Mouse (Mus musculus): Measurements from ENCODE around the gene Slc8a2.

Slc8a2 gene

GRCm38 (mm10) chr7:16129421-16129845 lies at the start of gene Slc8a2:
Gene Slc8a2, plus strand, starts transcription at chr7:16129826.
- peak; percentile 61 for DNase-seq (ENCODE audit: low read depth, low spot score)

GRCm38 (mm10) chr7:16079947-16080346 lies 49.7 kb upstream of the Slc8a2 start:
- no peak for DNase-seq (ENCODE audit: low read depth, low spot score)

- DNase-seq (ENCODE audit: low read depth, low spot score), result no peak
Measured at GRCm38 (mm10) chr7:16080581-16080980, 49.0 kb upstream of the Slc8a2 start.

GRCm38 (mm10) chr7:16083361-16083760 lies 46.3 kb upstream of the Slc8a2 start:
- no peak for DNase-seq (ENCODE audit: low read depth, low spot score)

GRCm38 (mm10) chr7:16087587-16087986 lies 42.0 kb upstream of the Slc8a2 start:
- DNase-seq (ENCODE audit: low read depth, low spot score), result no peak

- DNase-seq (ENCODE audit: low read depth, low spot score), result no peak
Measured at GRCm38 (mm10) chr7:16094592-16094991, 35.0 kb upstream of the Slc8a2 start.

GRCm38 (mm10) chr7:16098021-16099017 lies 31.3 kb upstream of the Slc8a2 start, which contains the start of gene Napa:
Gene Napa, plus strand, starts transcription at chr7:16098458.
- DNase-seq (ENCODE audit: low read depth, low spot score), result peak; percentile 99

- no peak for DNase-seq (ENCODE audit: low read depth, low spot score)
Measured at GRCm38 (mm10) chr7:16099901-16100300, 29.7 kb upstream of the Slc8a2 start.

- DNase-seq (ENCODE audit: low read depth, low spot score), result no peak
Measured at GRCm38 (mm10) chr7:16101081-16101480, 28.5 kb upstream of the Slc8a2 start.

GRCm38 (mm10) chr7:16101726-16102475 lies 27.7 kb upstream of the Slc8a2 start:
- DNase-seq (ENCODE audit: low read depth, low spot score), result no peak

- no peak for DNase-seq (ENCODE audit: low read depth, low spot score)
Measured at GRCm38 (mm10) chr7:16102686-16103226, 26.9 kb upstream of the Slc8a2 start.

- DNase-seq (ENCODE audit: low read depth, low spot score), result no peak
Measured at GRCm38 (mm10) chr7:16103760-16104159, 25.9 kb upstream of the Slc8a2 start.

GRCm38 (mm10) chr7:16104611-16105388 lies 24.8 kb upstream of the Slc8a2 start:
- no peak for DNase-seq (ENCODE audit: low read depth, low spot score)

GRCm38 (mm10) chr7:16108886-16109542 lies 20.6 kb upstream of the Slc8a2 start:
- DNase-seq (ENCODE audit: low read depth, low spot score), result no peak

- no peak for DNase-seq (ENCODE audit: low read depth, low spot score)
Measured at GRCm38 (mm10) chr7:16110158-16110557, 19.5 kb upstream of the Slc8a2 start.

- DNase-seq (ENCODE audit: low read depth, low spot score), result no peak
Measured at GRCm38 (mm10) chr7:16111284-16112090, 18.1 kb upstream of the Slc8a2 start.

GRCm38 (mm10) chr7:16116418-16116817 lies 13.2 kb upstream of the Slc8a2 start:
- DNase-seq (ENCODE audit: low read depth, low spot score), result no peak

GRCm38 (mm10) chr7:16117100-16117499 lies 12.5 kb upstream of the Slc8a2 start:
- no peak for DNase-seq (ENCODE audit: low read depth, low spot score)

- peak; percentile 94 for DNase-seq (ENCODE audit: low read depth, low spot score)
Measured at GRCm38 (mm10) chr7:16119569-16120261, 9.9 kb upstream of the Slc8a2 start, which contains the start of gene Kptn. Gene Kptn, plus strand, starts transcription at chr7:16119895.

All from CD4-positive, CD25-positive, alpha-beta regulatory T cell, adult 2 months (primary cell).